Mouse (Mus musculus): ENCODE measurements around the gene Ankzf1.

- TF ChIP-seq POLR2A (IDR thresholded peaks at IDR 0.05; ENCODE audit: borderline replicate concordance, extremely low read depth, low read depth, low read length) (no peak), CTCF (IDR thresholded peaks at IDR 0.05; ENCODE audit: insufficient read depth, low read length) (no peak)
Measured at GRCm38 (mm10) chr1:75239591-75239990, 47.6 kb downstream of the Ankzf1 start.

Measured in lung, adult 2 months (tissue).